Mouse (Mus musculus): ENCODE data around the gene Fndc1. TPM values are rescaled to one million over a fixed set of nuclear protein-coding genes. Genes with fewer than 3 reads are reported as not detected.

The Fndc1 gene
- polyA plus RNA-seq, 1 experiment from 2014 or later, result 0.71 TPM

GRCm38 (mm10) chr17:7746841-7747240, 80.3 kb downstream of the Fndc1 start:
- no peaks in the 10 kb centered on the region for H3K36me3 ChIP-seq (ENCODE audit: poor library complexity, severe bottlenecking)
- no peak overlapping the region for H3K4me3 ChIP-seq
- H3K4me1 ChIP-seq, result no peaks in the 10 kb centered on the region
- no peak for ATAC-seq
- WGBS, result 81% methylated on average over 3 of the region's 3 CpGs
- H3K9me3 ChIP-seq (replicated peaks), result no peaks in the 10 kb centered on the region
- no peaks in the 10 kb centered on the region for H3K27me3 ChIP-seq
- no peak overlapping the region for H3K4me2 ChIP-seq
- no peak overlapping the region for H3K27ac ChIP-seq
- no peak overlapping the region for H3K9ac ChIP-seq

DNA sequence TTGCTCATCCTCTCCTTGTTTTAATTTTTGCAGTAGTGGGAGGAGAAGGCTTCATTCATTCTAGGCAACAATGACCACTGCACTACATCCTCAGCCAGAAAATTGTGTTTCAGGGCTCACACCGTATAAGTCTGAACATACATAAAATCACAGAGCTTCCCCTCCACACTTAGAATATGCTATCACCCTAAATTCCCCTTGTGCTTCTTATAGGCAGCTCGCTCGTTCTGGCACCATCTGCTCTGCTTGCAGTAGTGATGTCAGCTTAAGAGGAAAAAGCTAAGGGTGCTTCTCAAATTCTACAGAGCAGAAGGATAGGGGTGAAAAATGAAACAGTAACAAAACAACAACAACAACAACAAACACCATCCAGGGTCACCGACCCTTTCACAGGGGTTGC, 82.1 kb downstream of the Fndc1 start:
- no peak for ATAC-seq
- no peak overlapping the region for H3K27ac ChIP-seq
- no peaks in the 10 kb centered on the region for H3K4me1 ChIP-seq
- H3K9ac ChIP-seq, result no peak overlapping the region
- 90% methylated on average over 4 of the region's 4 CpGs for whole genome bisulfite sequencing
- H3K4me2 ChIP-seq, result no peak overlapping the region
- no peaks in the 10 kb centered on the region for H3K27me3 ChIP-seq
- H3K9me3 ChIP-seq (replicated peaks), result no peaks in the 10 kb centered on the region
- no peak overlapping the region for H3K4me3 ChIP-seq
- H3K36me3 ChIP-seq (ENCODE audit: poor library complexity, severe bottlenecking), result no peaks in the 10 kb centered on the region

GRCm38 (mm10) chr17:7740988-7741387, 86.1 kb downstream of the Fndc1 start:
- no peaks in the 10 kb centered on the region for H3K9me3 ChIP-seq (replicated peaks)
- no peak overlapping the region for H3K9ac ChIP-seq
- no peak overlapping the region for H3K4me3 ChIP-seq
- no peaks in the 10 kb centered on the region for H3K4me1 ChIP-seq
- no peak overlapping the region for H3K4me2 ChIP-seq
- H3K27me3 ChIP-seq, result no peaks in the 10 kb centered on the region
- ATAC-seq, result no peak
- no peak overlapping the region for H3K27ac ChIP-seq
- H3K36me3 ChIP-seq (ENCODE audit: poor library complexity, severe bottlenecking), result no peaks in the 10 kb centered on the region
- whole genome bisulfite sequencing, result 33% methylated on average over 2 of the region's 2 CpGs

DNA sequence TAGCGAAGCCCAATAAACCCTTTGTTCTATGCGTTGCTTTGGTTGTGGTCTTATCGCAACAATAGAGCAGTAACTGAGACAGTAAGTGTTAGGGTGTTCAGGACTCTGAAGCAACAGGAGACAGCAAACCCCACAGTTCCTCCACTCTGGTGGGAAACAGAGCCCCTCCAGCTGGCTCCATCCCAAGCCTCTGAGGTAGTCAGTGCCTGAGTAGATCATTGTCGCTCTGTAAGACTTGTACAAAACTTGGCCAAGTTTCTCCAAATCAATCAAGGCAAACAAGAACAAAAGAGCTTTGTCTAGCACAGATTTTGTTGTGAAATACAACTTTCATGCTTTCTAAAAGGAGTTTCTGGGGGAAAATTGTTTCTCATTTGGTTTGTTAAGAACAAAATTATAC, 104.1 kb downstream of the Fndc1 start:
- no peak for ATAC-seq
- H3K36me3 ChIP-seq (ENCODE audit: poor library complexity, severe bottlenecking), result no peaks in the 10 kb centered on the region
- H3K9ac ChIP-seq, result no peak overlapping the region
- 72% methylated on average over 4 of the region's 4 CpGs for WGBS
- H3K27me3 ChIP-seq, result no peaks in the 10 kb centered on the region
- no peak overlapping the region for H3K4me3 ChIP-seq
- H3K4me2 ChIP-seq, result no peak overlapping the region
- H3K27ac ChIP-seq, result no peak overlapping the region
- H3K4me1 ChIP-seq, result peaks cover 7% of the 10 kb centered on the region; the same call in 1 of the 2 replicates
- H3K9me3 ChIP-seq (replicated peaks), result no peaks in the 10 kb centered on the region

GRCm38 (mm10) chr17:7718886-7719285, 108.2 kb downstream of the Fndc1 start:
- no peaks in the 10 kb centered on the region for H3K27me3 ChIP-seq
- H3K4me2 ChIP-seq, result no peak overlapping the region
- no peak overlapping the region for H3K9ac ChIP-seq
- H3K4me3 ChIP-seq, result no peak overlapping the region
- no peaks in the 10 kb centered on the region for H3K9me3 ChIP-seq (replicated peaks)
- ATAC-seq, result no peak
- peaks cover 7% of the 10 kb centered on the region; the same call in 1 of the 2 replicates for H3K4me1 ChIP-seq
- H3K36me3 ChIP-seq (ENCODE audit: poor library complexity, severe bottlenecking), result no peaks in the 10 kb centered on the region
- no peak overlapping the region for H3K27ac ChIP-seq
- WGBS, result 59% methylated on average over 1 of the region's 1 CpGs

GRCm38 (mm10) chr17:7717945-7718344, 109.2 kb downstream of the Fndc1 start:
- Histone ChIP-seq H3K36me3 (ENCODE audit: poor library complexity, severe bottlenecking) (no peaks in the 10 kb centered on the region), H3K4me2 (no peak overlapping the region), H3K4me1 (peaks cover 3% of the 10 kb centered on the region; the same call in 1 of the 2 replicates), H3K27ac (no peak overlapping the region), H3K27me3 (no peaks in the 10 kb centered on the region), H3K9me3 (replicated peaks) (no peaks in the 10 kb centered on the region), H3K4me3 (no peak overlapping the region), H3K9ac (no peak overlapping the region)
- ATAC-seq, result no peak
- 82% methylated on average over 6 of the region's 6 CpGs for WGBS

GRCm38 (mm10) chr17:7713020-7713419, 114.1 kb downstream of the Fndc1 start:
- Histone ChIP-seq H3K9ac (no peak overlapping the region), H3K27me3 (no peaks in the 10 kb centered on the region), H3K4me3 (no peak overlapping the region), H3K4me1 (no peaks in the 10 kb centered on the region), H3K36me3 (ENCODE audit: poor library complexity, severe bottlenecking) (no peaks in the 10 kb centered on the region), H3K9me3 (replicated peaks) (no peaks in the 10 kb centered on the region), H3K4me2 (no peak overlapping the region), H3K27ac (no peak overlapping the region)
- WGBS, result 67% methylated on average over 2 of the region's 2 CpGs
- no peak for ATAC-seq

DNA sequence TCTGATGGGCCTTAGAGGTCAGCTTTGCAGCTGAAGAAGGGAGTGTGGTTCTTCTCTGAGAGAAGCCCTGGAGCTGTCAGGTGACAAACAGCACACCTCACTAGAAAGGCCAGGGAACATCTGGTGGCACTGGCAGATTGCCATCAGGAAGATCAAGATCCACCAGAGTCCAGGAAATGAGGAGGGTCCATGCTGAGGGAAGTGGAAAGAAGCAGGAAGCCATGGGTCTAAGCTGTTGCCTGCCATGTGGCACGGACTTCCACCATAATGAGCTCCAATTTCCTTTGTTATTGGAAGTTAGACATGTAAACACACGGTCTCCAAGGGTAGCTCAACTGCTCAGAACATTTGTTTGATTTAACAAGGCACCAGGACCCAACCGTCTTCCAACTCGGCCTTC, 120.0 kb downstream of the Fndc1 start:
- WGBS, result 80% methylated on average over 4 of the region's 4 CpGs
- ATAC-seq, result no peak

DNA sequence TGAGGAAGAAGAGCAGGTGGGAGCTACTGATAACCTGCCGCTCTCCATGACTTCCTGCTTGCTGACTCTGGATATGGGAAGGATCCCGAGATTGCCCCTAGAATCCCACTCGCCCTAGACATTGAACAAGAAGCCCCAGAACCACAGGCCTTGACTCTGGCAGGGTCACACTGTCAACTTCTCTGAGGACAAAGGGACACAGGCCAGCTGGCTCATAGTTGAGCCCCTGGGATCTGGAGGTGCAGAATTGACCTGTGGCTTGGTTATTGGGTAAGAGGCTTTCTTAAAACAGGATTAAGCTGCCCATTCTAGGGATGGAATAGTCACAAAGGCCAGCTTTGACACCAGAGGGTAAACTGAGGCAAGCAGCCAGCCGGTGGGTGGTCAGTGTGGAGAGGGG, 136.8 kb downstream of the Fndc1 start:
- Histone ChIP-seq H3K9me3 (replicated peaks) (no peaks in the 10 kb centered on the region), H3K36me3 (ENCODE audit: poor library complexity, severe bottlenecking) (no peaks in the 10 kb centered on the region), H3K4me3 (no peak overlapping the region), H3K27me3 (peaks cover 3% of the 10 kb centered on the region; the same call in 1 of the 2 replicates), H3K4me2 (no peak overlapping the region), H3K9ac (no peak overlapping the region), H3K4me1 (no peaks in the 10 kb centered on the region), H3K27ac (no peak overlapping the region)
- ATAC-seq, result no peak
- 91% methylated on average over 4 of the region's 4 CpGs for WGBS

More for the DNA sequence above, 120.0 kb downstream of the Fndc1 start:
- Histone ChIP-seq H3K27ac (no peak overlapping the region), H3K4me3 (no peak overlapping the region), H3K36me3 (ENCODE audit: poor library complexity, severe bottlenecking) (no peaks in the 10 kb centered on the region), H3K4me1 (no peaks in the 10 kb centered on the region), H3K9me3 (replicated peaks) (no peaks in the 10 kb centered on the region), H3K4me2 (no peak overlapping the region), H3K27me3 (0 out of 2 replicates have a peak, but pooled peaks cover 2% of the 10 kb centered on the region), H3K9ac (no peak overlapping the region)

Small RNA genes lying within 50 kb of the gene (microRNA-seq; reads per million reads assigned to microRNA genes)
- not detected for gene Gm25872

Other genes with a start within 250 kb of the Fndc1 start
- gene Tagap, start 98.7 kb upstream of the Fndc1 start, polyA plus RNA-seq (2015; fragmentation: Nextera tagmentation; extraction: Ambion mirVana), result 0.40 and 0.45 TPM in 2 replicates
- 62.4 and 75.4 TPM in 2 replicates for gene Rsph3a, start 118.3 kb upstream of the Fndc1 start, polyA plus RNA-seq (2015; fragmentation: Nextera tagmentation; extraction: Ambion mirVana)

Measured in forebrain, embryonic 13.5 days (tissue).